Mouse (Mus musculus) heart, adult 18-20 months (tissue): Measurements from ENCODE around the gene Barhl2. TPM values are rescaled to one million over a fixed set of nuclear protein-coding genes. Genes with fewer than 3 reads are reported as not detected.

Experiments used
- DNase-seq, 2 experiments: peaks; one replicate each; pipeline ENCODE4 v3.0.0; 2021 to 2022; ENCODE audit warnings: mixed read lengths in 1 of 2
- long read RNA-seq, 2 experiments: library from polyadenylated mRNA; stranded (forward); transcript quantifications; one replicate each; pipeline ENCODE4 v2.0.0; 2021
- total RNA-seq, 2 experiments: library from RNA; stranded (reverse); gene quantifications; 2 replicates each; pipeline ENCODE4 v1.2.3; 2021

Gene Barhl2
- not detected for total RNA-seq
- long read RNA-seq, experiment 1, result 0 reads
- long read RNA-seq, experiment 2, result 0 reads

GRCm38 (mm10) chr5:106457986-106458476 is at the start of gene Barhl2:
Barhl2 (minus strand) TSS chr5:106458166.
- peak in 1 of 2 experiments; percentile 12 for DNase-seq

- no peak for DNase-seq
Measured at GRCm38 (mm10) chr5:106506061-106506460, 48.1 kb upstream of the Barhl2 start.

GRCm38 (mm10) chr5:106502684-106503545 is 44.9 kb upstream of the Barhl2 start:
- DNase-seq, result no peak

DNA sequence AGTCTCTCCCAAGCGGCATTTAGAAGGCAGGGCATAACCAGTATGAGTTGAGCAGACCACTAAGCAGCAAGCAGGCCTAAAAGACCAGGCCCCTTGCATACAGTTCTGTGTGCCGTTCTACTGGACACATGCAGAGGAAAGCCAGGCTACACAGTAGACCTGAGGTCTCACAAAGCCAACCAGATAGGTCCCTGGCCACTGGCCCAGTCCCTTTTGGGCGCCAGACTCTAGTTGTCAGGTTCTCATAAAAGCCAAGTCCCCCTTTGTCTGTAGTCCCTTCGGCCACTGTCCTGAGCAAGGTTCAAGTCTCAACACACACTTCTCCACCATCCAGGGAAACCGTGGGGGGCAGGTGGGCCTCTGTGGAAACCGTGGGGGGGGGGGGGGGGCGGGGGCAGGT is 44.3 kb upstream of the Barhl2 start:
- no peak for DNase-seq

DNA sequence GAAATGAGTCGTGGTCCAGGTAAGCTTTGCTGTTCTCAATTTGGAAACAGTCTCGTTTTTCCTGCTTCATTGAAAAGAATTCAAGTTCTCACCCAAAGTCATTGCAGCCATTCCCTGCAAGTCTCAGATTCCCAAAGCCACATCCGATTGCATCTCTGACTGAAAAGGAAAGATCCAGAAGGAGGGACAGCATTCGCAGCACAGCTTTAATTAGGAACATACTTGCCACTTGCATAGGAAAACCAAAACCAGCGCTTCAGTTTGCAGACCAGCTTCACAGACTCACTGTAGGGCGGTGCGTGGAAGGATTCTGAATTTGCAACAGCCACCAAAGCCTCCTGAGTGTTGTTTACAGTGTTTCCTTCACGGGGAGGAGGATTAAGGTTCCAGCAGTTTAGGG is 33.8 kb upstream of the Barhl2 start:
- DNase-seq, result no peak

DNA sequence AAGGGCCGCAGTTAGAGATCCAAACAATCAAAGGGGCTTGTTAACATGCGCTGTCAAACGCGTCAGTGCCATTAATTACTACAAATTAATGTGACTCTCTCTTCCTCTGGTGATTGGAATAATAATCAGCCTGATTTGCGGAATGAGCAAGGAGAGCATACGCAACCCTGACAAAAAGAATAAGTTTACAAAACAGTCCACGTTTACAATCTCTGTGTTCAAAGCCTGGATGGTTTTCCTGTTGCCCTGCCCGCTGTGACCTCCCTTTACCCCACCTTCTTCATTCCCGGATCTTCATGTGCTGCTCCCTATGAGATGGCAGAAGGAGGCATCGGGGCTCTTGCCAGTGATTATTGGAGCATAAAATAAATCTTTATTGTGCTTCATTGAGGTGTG is 14.1 kb upstream of the Barhl2 start:
- no peak for DNase-seq

DNA sequence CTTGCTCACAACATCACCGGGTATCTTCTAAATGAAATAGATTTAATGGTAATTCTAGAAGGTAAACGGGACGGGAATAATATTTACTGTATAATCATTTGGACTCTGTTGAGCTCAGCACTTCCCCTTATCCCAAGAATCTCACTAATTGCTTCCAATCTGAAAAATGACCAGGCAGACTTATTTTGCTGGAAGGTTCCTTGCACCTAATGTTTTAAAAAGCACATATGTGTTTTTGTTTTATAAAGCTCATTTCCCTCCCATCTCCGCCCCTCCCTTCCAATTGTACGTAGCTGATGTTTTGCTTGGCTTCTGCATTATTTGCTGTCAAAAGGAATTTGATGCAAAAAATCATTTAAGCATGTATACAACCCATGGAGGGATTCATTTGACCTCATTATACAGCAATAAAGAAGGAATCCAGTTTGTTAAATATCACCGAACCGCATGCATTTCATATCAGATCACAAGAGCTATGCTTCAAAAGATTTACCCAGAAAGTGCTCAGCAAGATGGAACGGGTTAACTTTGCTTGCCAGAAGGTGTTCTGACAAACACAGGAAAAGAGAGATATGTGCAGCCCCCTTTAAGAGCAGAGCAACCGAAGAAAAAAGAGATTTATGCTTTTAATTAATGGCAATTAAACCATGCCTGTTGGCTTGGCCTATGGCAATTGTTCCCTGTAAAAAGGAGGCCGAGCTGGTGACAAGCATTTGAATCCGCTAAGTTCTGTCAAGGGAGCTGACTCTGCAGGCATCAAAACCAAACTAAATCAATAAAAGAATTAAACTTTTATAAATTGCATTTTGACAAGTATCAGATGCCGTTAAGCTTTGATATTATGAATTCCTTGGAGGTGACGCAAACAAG is 13.5 kb upstream of the Barhl2 start:
- no peak for DNase-seq

GRCm38 (mm10) chr5:106465129-106465790 is 7.3 kb upstream of the Barhl2 start:
- DNase-seq, result no peak

DNA sequence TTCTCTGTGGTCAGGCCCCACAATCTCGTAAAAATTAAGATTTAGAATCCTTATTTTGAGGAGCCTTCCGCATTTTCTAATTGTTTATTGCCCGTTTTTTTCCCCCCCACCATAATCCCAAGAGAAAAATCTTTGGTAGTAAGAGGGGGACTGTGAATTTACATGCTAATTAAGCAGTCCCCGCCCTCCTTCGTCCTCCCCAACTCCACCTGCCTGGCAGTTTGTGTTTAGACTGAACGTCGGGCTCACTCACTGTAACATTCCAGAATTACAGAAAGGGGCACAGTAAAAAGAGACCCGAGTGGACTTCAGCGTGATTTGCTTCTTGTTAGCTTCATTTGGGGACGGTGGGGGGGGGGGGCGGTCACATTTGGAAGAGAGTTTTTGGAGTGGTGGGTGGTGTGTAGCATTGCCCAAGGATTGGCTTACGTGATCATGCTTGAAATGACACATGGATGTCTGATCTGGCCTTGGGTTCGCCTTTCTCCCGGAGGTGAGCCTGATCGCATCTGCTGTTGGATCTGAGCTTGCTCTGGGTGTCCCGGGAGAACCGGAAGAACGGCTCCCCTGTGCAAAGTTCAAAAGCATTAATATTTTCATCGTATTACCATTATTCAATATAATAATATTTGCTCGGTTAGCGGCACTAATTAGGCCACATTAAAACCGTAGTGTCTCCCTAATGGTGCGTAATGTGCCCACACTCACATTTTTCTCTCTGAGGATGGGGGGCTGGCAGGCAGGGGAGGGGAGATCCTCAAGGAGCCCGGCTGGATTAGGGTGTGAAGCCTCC is 6.6 kb upstream of the Barhl2 start:
- DNase-seq, result no peak

DNA sequence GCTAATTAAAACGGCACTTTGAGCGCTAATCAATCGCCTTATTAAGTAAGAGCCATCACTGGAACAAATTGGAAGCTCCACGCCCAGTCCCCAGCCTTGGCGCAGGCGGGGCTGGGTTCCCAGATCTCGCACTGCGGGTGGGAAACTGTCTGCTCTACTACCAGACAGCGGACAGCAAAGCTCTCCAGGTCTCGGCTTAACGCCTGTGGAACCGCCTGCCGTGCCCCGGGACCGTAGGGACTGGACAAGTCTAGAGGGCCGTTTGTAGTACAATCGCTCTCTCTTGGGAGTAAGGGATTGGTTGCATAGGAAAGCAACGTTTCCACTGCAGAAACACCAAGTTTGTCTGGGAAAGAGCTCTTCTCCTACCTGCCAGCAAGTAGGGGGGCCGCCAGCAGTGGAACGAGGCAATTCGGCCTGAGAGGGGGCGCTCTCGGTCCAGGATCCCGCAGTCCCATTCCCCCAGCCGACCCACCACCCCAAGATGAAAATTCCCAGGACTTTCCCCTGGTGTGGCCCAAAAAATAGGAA is 5.8 kb upstream of the Barhl2 start:
- no peak for DNase-seq

DNA sequence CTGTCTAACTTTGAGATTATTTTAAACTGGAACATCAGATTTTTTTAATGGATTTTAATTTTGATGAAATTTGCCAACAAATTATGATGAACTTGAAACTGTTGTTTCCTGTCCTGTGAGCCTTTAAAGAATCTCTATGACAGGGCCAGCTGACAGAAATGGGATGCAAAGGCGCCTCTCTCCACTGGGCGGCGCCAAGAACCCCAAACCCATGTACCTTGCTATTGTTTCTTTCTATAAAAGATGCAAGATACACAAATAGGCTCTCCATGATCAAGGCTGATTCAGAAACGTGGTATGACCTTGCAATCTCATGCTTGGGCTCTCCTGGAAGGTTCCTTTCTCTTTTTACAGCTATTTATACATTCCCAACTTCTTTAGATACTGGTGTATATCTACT is 3.9 kb upstream of the Barhl2 start:
- DNase-seq, result peak in 1 of 2 experiments; percentile 39

DNA sequence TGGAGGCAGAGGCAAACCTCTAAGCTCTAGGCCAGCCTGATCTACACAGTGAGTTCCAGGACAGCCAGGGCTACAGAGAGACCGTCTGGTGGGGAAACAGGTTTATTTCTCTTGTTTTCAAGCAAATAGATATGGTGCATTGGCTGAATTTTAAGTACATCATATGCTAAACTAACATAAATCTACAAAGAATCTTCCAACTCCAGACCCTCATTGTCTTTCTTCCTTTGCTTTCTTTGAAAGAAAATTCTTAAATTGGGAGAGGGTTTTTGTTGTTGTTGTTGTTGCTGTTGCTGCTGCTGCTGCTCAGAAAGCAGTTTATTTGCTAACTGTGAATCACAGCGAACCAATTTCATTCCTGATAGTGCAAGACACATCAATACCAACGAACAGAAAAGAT is 3.5 kb upstream of the Barhl2 start:
- no peak for DNase-seq

GRCm38 (mm10) chr5:106460535-106460934 is 2.6 kb upstream of the Barhl2 start:
- DNase-seq, result no peak

- no peak for DNase-seq
Measured at GRCm38 (mm10) chr5:106460001-106460511, 2.1 kb upstream of the Barhl2 start.

DNA sequence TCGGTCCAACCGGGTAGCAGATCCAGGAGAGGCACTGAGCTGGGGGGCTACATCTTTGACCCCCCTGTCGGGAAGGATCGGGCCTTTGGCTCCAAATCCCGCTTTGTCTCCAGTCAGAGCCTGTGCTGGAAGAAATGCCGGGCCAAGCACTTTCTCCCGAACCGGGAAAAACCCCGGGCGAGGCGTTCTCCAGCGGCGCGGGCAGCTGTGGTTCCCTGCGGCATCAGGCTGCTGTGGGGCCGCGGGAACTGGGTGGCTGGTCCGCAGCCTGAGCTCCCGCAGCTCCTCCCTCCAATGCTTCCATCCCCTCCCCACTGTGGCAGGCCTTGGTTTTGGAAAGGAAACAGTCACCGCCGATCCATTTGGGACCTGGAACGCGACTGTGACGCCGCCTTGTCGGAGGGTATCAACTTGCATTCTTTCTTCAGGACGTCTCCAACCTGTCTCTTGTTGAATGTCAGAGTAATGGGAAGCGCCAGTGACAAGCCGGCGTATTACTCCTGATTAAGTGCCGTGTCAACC is 1.2 kb upstream of the Barhl2 start:
- peak in 1 of 2 experiments; percentile 20 for DNase-seq

- DNase-seq, result peak in 1 of 2 experiments; percentile 12
Measured at GRCm38 (mm10) chr5:106458477-106459119, 632 bp upstream of the Barhl2 start.

- DNase-seq, result peak in 1 of 2 experiments; percentile 28
Measured at GRCm38 (mm10) chr5:106457111-106457925, 648 bp downstream of the Barhl2 start.

DNA sequence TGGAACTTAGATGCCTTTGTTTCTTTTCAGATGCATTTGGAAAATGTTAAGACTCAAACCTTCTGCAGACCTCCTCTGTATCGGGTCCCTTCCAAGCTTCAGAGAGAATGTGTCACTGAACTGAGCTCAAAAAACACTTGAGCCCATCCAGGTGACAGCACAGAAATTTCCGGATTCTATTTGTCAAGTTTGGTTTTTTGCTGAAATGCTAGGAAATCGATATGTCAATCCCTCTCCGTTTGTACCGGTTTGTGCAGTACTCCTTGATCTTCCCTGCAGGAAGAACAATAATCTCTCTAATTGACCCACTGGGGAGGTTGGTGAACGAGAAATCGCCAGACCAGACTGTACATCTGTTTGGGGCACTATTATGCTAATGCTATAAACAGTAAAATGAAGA is 2.0 kb downstream of the Barhl2 start:
- DNase-seq, result no peak
